In genomic region chr4:4315651-4316411, GRCm38 (mm10) we compare ENCODE assay signal across 25 mouse cellular contexts.
"Had no signal": no experiment of that assay in that cellular context is flagged by ENCODE, and none has a peak within 500 bp of the region (broad histone marks: within the 10 kb centered on the region; RNA-seq: fewer than 3 reads in every experiment).

No protein-coding gene starts in this region.

- H3K27me3 ChIP-seq: heart, embryonic 12.5 days; hindbrain, embryonic 12.5 days; intestine, embryonic 15.5 days; limb, embryonic 15.5 days; liver, embryonic 12.5 days had no signal

- H3K9me3 ChIP-seq: heart, embryonic 10.5 days; heart, embryonic 12.5 days; hindbrain, embryonic 10.5 days; hindbrain, embryonic 12.5 days; intestine, embryonic 15.5 days; limb, embryonic 15.5 days; liver, embryonic 12.5 days had no signal

- H3K27ac ChIP-seq: gastrocnemius, adult 2 months; heart, embryonic 10.5 days; hindbrain, embryonic 10.5 days; hindbrain, embryonic 12.5 days; hindbrain, embryonic 14.5 days; intestine, embryonic 15.5 days; layer of hippocampus, adult 2 months; left cerebral cortex, adult 2 months; limb, embryonic 15.5 days; liver, embryonic 12.5 days; liver, embryonic 14.5 days had no signal

- H3K36me3 ChIP-seq: heart, embryonic 10.5 days; heart, embryonic 12.5 days; hindbrain, embryonic 10.5 days; hindbrain, embryonic 12.5 days; intestine, embryonic 15.5 days; limb, embryonic 15.5 days; liver, embryonic 12.5 days had no signal

- H3K4me2 ChIP-seq: heart, embryonic 12.5 days; hindbrain, embryonic 12.5 days; hindbrain, embryonic 14.5 days; intestine, embryonic 15.5 days; limb, embryonic 15.5 days; liver, embryonic 12.5 days had no signal

- H3K4me1 ChIP-seq: heart, embryonic 10.5 days; heart, embryonic 12.5 days; hindbrain, embryonic 10.5 days; hindbrain, embryonic 12.5 days; intestine, embryonic 15.5 days; limb, embryonic 15.5 days; liver, embryonic 12.5 days had no signal

- DNase-seq: gastrocnemius, adult 2 months; gastrocnemius, postnatal 10 days; gastrocnemius, postnatal 25 days; heart, adult 18-20 months; heart, postnatal 10 days; heart, postnatal 4 days; kidney, adult 18-20 months; kidney, adult 8-10 months; kidney, postnatal 10 days; kidney, postnatal 25 days; kidney, postnatal 4 days had no signal

- ATAC-seq: hindbrain, embryonic 16.5 days; inflammation-experienced regulatory T-cells, adult 6 months; intestine, embryonic 15.5 days; intestine, postnatal 0 days; liver, embryonic 12.5 days had no signal

- H3K4me3 ChIP-seq: gastrocnemius, adult 2 months; heart, embryonic 10.5 days; heart, embryonic 12.5 days; hindbrain, embryonic 10.5 days; hindbrain, embryonic 12.5 days; intestine, embryonic 15.5 days; layer of hippocampus, adult 2 months; left cerebral cortex, adult 2 months; limb, embryonic 15.5 days; liver, embryonic 12.5 days had no signal

- H3K9ac ChIP-seq: heart, embryonic 12.5 days; hindbrain, embryonic 12.5 days; hindbrain, embryonic 14.5 days; intestine, embryonic 15.5 days; limb, embryonic 15.5 days; liver, embryonic 12.5 days; liver, embryonic 14.5 days had no signal
